Mouse (Mus musculus): ENCODE results near the gene Slc41a1.

DNA sequence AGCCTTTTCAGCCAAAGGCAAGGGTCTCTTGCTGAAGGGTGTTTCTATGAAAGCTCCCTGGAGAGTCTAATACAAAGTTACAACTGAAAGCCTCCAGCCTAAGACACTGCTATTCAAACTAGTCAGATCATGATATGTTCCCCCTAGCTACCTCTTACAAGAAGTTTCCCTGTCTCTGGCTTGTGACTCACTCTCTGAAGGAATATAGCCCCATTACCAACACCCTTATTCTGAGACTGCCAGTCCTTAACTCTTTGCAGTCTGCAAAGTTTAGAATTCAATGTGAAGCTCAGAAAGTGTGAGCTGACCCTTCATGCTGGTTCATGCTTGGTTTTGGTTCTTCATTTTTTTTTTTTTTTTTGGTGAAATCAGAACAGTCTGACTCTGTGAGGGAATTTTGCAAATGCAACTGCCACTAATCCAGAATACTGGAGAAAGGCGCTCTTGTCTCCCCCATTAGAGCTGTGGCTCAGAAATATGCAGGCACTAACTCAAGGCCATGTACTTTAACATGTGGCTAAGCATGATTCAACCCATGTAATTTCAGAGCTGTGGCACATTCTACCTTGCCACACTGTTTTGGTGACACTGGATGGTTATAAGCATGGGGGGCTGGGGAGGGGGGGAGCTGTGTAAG lies 4.3 kb upstream of the Slc41a1 start:
- TF ChIP-seq CTCF (IDR thresholded peaks at IDR 0.05; ENCODE audit: low read depth, low read length): no peak
- TF ChIP-seq EP300 (IDR thresholded peaks at IDR 0.05; ENCODE audit: insufficient read depth, low read depth, low read length): no peak
